Mouse (Mus musculus) liver, embryonic 12.5 days (tissue): Measurements from ENCODE around the gene Cfap299. TPM values are rescaled to one million over a fixed set of nuclear protein-coding genes. Genes with fewer than 3 reads are reported as not detected.
"Not testable (repeated sequence)": the region's sequence is repeated elsewhere in the genome, so short reads cannot be mapped to it uniquely, and the experiment has no call there.

Experiments
- ATAC-seq: fragments of 200-750 bp; cut with Nextera tagmentation; 2 replicates; pipeline ENCODE4 v1.8.0; 2017; ENCODE audit warnings: moderate number of reproducible peaks, mild to moderate bottlenecking, moderate library complexity
- H3K27ac ChIP-seq: fragments of 300-500 bp; sonication (generic); 2 replicates; pipeline ENCODE4 v1.5.1; 2016; ENCODE audit warnings: mild to moderate bottlenecking
- H3K27me3 ChIP-seq: fragments of 300-500 bp; sonication (generic); replicated peaks from 2 replicates; pipeline ENCODE4 v1.6.1; 2016; ENCODE audit warnings: mild to moderate bottlenecking, moderate library complexity
- H3K36me3 ChIP-seq: fragments of 300-500 bp; sonication (generic); 2 replicates; pipeline ENCODE4 v1.6.1; 2016; ENCODE audit warnings: mild to moderate bottlenecking, moderate library complexity
- H3K4me1 ChIP-seq: fragments of 300-500 bp; sonication (generic); 2 replicates; pipeline ENCODE4 v1.6.1; 2016
- H3K4me2 ChIP-seq: fragments of 300-500 bp; sonication (generic); 2 replicates; pipeline ENCODE4 v1.6.1; 2016; ENCODE audit warnings: mild to moderate bottlenecking, moderate library complexity
- H3K4me3 ChIP-seq: fragments of 300-500 bp; sonication (generic); 2 replicates; pipeline ENCODE4 v1.5.1; 2016; ENCODE audit warnings: mild to moderate bottlenecking, moderate library complexity
- H3K9ac ChIP-seq: fragments of 300-500 bp; sonication (generic); 2 replicates; pipeline ENCODE4 v1.6.1; 2016; ENCODE audit warnings: mild to moderate bottlenecking, moderate library complexity
- H3K9me3 ChIP-seq: fragments of 300-500 bp; sonication (generic); replicated peaks from 2 replicates; pipeline ENCODE4 v1.6.1; 2016; ENCODE audit warnings: mild to moderate bottlenecking, moderate library complexity
- WGBS: fragments of 180-500 bp; shearing (Covaris S2); methylation state at CpG from one replicate; pipeline ENCODE4 v1.1.7; 2016; ENCODE audit not compliant: insufficient replicate concordance; 5-methylcytosine and 5-hydroxymethylcytosine counted together
- polyA plus RNA-seq: library from polyadenylated mRNA; unstranded; fragments of >200 nt; fragmentation: Nextera tagmentation; extraction: Ambion mirVana; gene quantifications from 2 replicates; pipeline ENCODE4 v1.2.1, GENCODE M21; 2016

The Cfap299 gene
- polyA plus RNA-seq, 1 experiment from 2014 or later = not detected

DNA sequence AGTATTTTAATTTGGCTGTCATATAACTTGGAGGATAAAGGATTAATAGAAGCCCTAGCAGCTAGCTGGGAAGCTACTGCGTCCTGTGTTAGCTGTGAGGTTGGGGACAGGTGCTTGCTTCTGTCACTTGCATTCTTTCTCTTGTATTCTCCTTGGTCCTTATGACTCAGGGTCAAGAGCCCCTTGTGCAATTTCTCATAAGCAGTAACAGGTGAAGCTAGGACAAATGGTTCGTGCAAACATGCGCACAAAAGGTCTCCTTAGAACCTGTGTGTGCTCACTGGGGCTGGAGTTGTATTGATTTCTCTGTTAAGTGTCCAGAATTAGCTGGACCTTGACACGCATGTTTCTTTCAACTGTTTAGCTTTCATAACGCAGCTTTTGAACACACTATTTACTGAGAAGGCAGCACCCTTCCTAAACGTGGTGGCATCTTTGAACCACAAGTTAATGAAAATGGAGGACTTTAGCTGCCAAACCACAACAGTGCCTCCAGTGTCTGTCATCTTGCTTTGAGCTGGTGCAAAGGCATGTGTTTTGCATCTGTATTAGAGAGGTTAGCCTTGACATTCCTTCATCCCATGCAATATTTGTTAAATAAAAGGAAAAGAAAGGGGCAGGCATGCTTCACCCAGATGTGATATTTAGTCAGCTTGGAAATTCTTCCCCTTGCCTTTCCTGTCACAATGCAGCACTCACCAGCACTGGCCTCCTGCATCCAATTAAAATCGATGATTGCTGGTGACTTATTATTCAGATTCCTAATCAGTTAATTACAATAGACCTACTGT is 223.9 kb downstream of the Cfap299 start:
- 56% methylated on average over 7 of the region's 7 CpGs for WGBS
- no peaks in the 10 kb centered on the region for H3K27me3 ChIP-seq
- no peak overlapping the region for H3K9ac ChIP-seq
- no peak overlapping the region for H3K4me3 ChIP-seq
- no peak for ATAC-seq
- no peaks in the 10 kb centered on the region for H3K4me1 ChIP-seq
- no peak overlapping the region for H3K27ac ChIP-seq
- no peaks in the 10 kb centered on the region for H3K9me3 ChIP-seq
- no peaks in the 10 kb centered on the region for H3K36me3 ChIP-seq
- H3K4me2 ChIP-seq = no peak overlapping the region

DNA sequence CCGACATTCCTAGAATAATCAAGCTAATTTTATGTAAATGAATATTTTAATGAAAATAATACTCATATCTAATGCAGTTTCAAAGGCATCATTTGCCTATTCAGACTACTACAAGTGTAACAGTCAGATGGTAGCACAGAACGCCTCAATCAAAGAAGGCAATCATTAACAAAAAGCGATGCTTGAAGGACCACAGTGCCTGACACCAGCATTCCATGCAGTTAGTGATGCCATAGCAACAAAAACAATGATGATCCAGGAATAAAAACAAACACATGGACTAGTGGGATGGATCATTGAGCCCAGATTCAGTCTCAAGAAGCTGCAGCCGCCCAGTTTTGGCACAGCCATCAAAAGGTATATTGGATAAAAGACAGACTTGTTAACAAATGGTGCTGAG is 232.2 kb downstream of the Cfap299 start:
- Histone ChIP-seq H3K4me1 (no peaks in the 10 kb centered on the region), H3K9me3 (no peaks in the 10 kb centered on the region), H3K36me3 (no peaks in the 10 kb centered on the region), H3K27me3 (no peaks in the 10 kb centered on the region), H3K27ac (no peak overlapping the region), H3K4me3 (no peak overlapping the region), H3K4me2 (no peak overlapping the region), H3K9ac (no peak overlapping the region)
- ATAC-seq = no peak
- WGBS = 71% methylated on average over 4 of the region's 4 CpGs

GRCm38 (mm10) chr5:98562806-98563205 is 233.7 kb downstream of the Cfap299 start:
- no peaks in the 10 kb centered on the region for H3K27me3 ChIP-seq
- no peak overlapping the region for H3K27ac ChIP-seq
- WGBS = 69% methylated on average over 9 of the region's 9 CpGs
- H3K9me3 ChIP-seq = no peaks in the 10 kb centered on the region
- H3K36me3 ChIP-seq = no peaks in the 10 kb centered on the region
- ATAC-seq = no peak
- H3K4me1 ChIP-seq = no peaks in the 10 kb centered on the region
- no peak overlapping the region for H3K9ac ChIP-seq
- H3K4me2 ChIP-seq = no peak overlapping the region
- H3K4me3 ChIP-seq = no peak overlapping the region

DNA sequence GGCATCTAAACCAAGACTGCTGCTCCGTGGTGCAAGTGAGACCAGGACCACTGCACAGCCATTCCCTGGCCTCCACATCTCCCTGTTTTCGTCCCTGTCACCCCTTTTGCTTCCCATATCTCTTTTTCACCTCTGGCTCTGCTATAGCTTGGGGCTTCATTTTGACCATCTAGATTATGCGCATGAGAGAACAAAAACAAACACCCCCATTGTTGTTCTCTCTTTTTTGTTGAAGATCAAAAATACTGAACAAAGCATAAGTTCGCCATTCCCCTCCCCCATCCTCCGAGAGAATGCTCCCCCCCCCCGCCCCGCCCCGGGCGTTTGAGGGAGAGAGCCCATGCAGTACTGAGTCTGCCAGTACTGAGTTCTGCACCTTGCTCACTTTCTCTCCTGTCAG is 234.7 kb downstream of the Cfap299 start:
- no peaks in the 10 kb centered on the region for H3K27me3 ChIP-seq
- H3K9me3 ChIP-seq = no peaks in the 10 kb centered on the region
- no peaks in the 10 kb centered on the region for H3K36me3 ChIP-seq
- H3K4me3 ChIP-seq = no peak overlapping the region
- no peak for ATAC-seq
- 51% methylated on average over 9 of the region's 9 CpGs for WGBS
- H3K4me2 ChIP-seq = no peak overlapping the region
- no peaks in the 10 kb centered on the region for H3K4me1 ChIP-seq
- H3K9ac ChIP-seq = no peak overlapping the region
- no peak overlapping the region for H3K27ac ChIP-seq

DNA sequence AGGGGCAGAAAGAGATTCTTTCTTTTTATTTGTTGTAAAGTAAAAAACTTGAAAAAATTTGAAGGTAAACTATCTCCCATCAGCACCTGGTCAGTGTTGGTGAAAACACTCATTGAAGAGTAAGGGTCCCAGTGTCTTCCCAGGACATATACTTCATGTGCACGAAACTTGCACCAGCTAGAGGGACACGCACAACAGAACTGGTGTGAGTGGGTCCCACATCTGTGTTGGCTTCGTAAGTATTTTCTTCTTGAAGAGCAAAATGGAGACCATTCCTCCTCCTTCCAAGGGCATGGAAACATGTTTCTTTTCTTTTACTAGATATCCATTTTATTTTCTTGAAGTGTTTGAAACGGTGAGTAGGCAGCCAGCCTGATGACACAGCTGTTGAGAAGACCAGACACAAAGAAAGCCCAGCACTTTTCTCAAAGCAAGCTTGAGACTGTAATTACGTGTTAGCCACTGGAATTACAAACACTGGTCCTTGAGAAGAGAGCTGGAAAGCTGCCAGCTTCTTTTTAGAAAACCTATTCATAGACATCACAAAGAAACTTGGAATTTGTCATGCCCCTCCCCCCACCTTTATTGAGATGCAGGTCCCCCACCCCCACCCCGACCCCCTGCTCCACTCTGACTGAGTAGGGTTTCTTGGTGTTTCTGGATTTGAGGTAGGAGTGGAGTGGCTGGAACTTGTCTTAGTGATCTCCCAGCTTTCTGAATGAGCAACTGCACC is 237.5 kb downstream of the Cfap299 start:
- no peaks in the 10 kb centered on the region for H3K36me3 ChIP-seq
- no peak overlapping the region for H3K4me3 ChIP-seq
- H3K9ac ChIP-seq = no peak overlapping the region
- ATAC-seq = no peak
- H3K4me1 ChIP-seq = no peaks in the 10 kb centered on the region
- 58% methylated on average over 6 of the region's 6 CpGs for WGBS
- H3K27ac ChIP-seq = no peak overlapping the region
- H3K27me3 ChIP-seq = no peaks in the 10 kb centered on the region
- H3K9me3 ChIP-seq = no peaks in the 10 kb centered on the region
- no peak overlapping the region for H3K4me2 ChIP-seq

GRCm38 (mm10) chr5:98568481-98568880 is 239.4 kb downstream of the Cfap299 start:
- no peak overlapping the region for H3K27ac ChIP-seq
- no peaks in the 10 kb centered on the region for H3K9me3 ChIP-seq
- H3K4me3 ChIP-seq = no peak overlapping the region
- no peaks in the 10 kb centered on the region for H3K4me1 ChIP-seq
- H3K4me2 ChIP-seq = no peak overlapping the region
- 71% methylated on average over 4 of the region's 4 CpGs for WGBS
- no peaks in the 10 kb centered on the region for H3K27me3 ChIP-seq
- ATAC-seq = no peak
- no peaks in the 10 kb centered on the region for H3K36me3 ChIP-seq
- no peak overlapping the region for H3K9ac ChIP-seq

- Histone ChIP-seq H3K4me2 (no peak overlapping the region), H3K27ac (no peak overlapping the region), H3K36me3 (no peaks in the 10 kb centered on the region), H3K4me1 (no peaks in the 10 kb centered on the region), H3K9me3 (no peaks in the 10 kb centered on the region), H3K4me3 (no peak overlapping the region), H3K27me3 (no peaks in the 10 kb centered on the region), H3K9ac (no peak overlapping the region)
- no peak for ATAC-seq
- 31% methylated on average over 3 of the region's 3 CpGs for WGBS
These were observed 240.0 kb downstream of the Cfap299 start for GRCm38 (mm10) chr5:98569029-98569513.

DNA sequence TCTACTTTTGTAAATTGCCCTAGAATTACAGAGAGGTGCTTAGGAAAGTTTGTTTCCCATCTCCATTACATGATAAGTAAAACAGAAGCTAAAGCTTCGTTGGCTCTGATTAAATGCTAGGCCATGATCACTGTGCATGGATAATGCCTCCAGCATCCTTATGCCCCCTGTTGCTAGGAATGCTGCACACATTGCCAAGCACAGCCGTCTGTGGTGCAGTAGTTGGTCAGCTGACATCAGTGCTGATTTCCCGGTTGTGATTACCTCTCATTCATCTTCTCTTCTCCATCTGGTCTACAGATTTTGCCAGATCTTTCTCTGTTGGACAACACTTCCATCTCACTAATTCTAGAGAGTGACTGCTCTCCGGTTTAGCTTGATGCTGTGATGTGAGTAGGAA is 243.3 kb downstream of the Cfap299 start:
- 65% methylated on average over 4 of the region's 4 CpGs for WGBS

GRCm38 (mm10) chr5:98574711-98575470 is 245.8 kb downstream of the Cfap299 start:
- Histone ChIP-seq H3K4me2 (no peak overlapping the region), H3K4me1 (no peaks in the 10 kb centered on the region), H3K27me3 (no peaks in the 10 kb centered on the region), H3K36me3 (no peaks in the 10 kb centered on the region), H3K27ac (no peak overlapping the region), H3K9ac (no peak overlapping the region), H3K9me3 (no peaks in the 10 kb centered on the region), H3K4me3 (no peak overlapping the region)
- ATAC-seq = no peak
- 62% methylated on average over 12 of the region's 12 CpGs for WGBS

More for the DNA sequence above, 243.3 kb downstream of the Cfap299 start:
- H3K9ac ChIP-seq = no peak overlapping the region
- no peak overlapping the region for H3K4me2 ChIP-seq
- no peaks in the 10 kb centered on the region for H3K4me1 ChIP-seq
- no peaks in the 10 kb centered on the region for H3K27me3 ChIP-seq
- no peaks in the 10 kb centered on the region for H3K36me3 ChIP-seq
- H3K4me3 ChIP-seq = no peak overlapping the region
- H3K27ac ChIP-seq = no peak overlapping the region
- H3K9me3 ChIP-seq = no peaks in the 10 kb centered on the region
- ATAC-seq = no peak

GRCm38 (mm10) chr5:98575471-98575834 is 246.3 kb downstream of the Cfap299 start:
- no peak for ATAC-seq
- 73% methylated on average over 4 of the region's 4 CpGs for WGBS
- H3K9me3 ChIP-seq = no peaks in the 10 kb centered on the region
- no peak overlapping the region for H3K9ac ChIP-seq
- H3K36me3 ChIP-seq = no peaks in the 10 kb centered on the region
- no peak overlapping the region for H3K4me3 ChIP-seq
- H3K4me2 ChIP-seq = no peak overlapping the region
- no peak overlapping the region for H3K27ac ChIP-seq
- no peaks in the 10 kb centered on the region for H3K4me1 ChIP-seq
- no peaks in the 10 kb centered on the region for H3K27me3 ChIP-seq

GRCm38 (mm10) chr5:98576538-98576937 is 247.4 kb downstream of the Cfap299 start:
- H3K9me3 ChIP-seq, H3K4me2 ChIP-seq, ATAC-seq, H3K4me3 ChIP-seq, H3K27ac ChIP-seq, H3K36me3 ChIP-seq, H3K9ac ChIP-seq, H3K27me3 ChIP-seq, H3K4me1 ChIP-seq: not testable (repeated sequence)
- WGBS = 76% methylated on average over 6 of the region's 6 CpGs

- no peaks in the 10 kb centered on the region for H3K9me3 ChIP-seq
- H3K36me3 ChIP-seq = no peaks in the 10 kb centered on the region
- no peaks in the 10 kb centered on the region for H3K4me1 ChIP-seq
- H3K9ac ChIP-seq = no peak overlapping the region
- ATAC-seq = no peak
- WGBS = 18% methylated on average over 2 of the region's 2 CpGs
- H3K27me3 ChIP-seq = no peaks in the 10 kb centered on the region
- no peak overlapping the region for H3K4me3 ChIP-seq
- H3K4me2 ChIP-seq = no peak overlapping the region
- no peak overlapping the region for H3K27ac ChIP-seq
These were observed 249.3 kb downstream of the Cfap299 start for GRCm38 (mm10) chr5:98578398-98578797.
